Mouse (Mus musculus): ENCODE data around the gene BC051142. TPM values are rescaled to one million over a fixed set of nuclear protein-coding genes. Genes with fewer than 3 reads are reported as not detected.

BC051142 gene
- total and polyA plus RNA-seq, 2 experiments from 2014 or later = 5.5 to 9.0 TPM

GRCm38 (mm10) chr17:34383212-34383611 lies 15.4 kb upstream of the BC051142 start:
- no peak overlapping the region for H3K9ac ChIP-seq
- no peak overlapping the region for H3K4me3 ChIP-seq (ENCODE audit: low read depth, low read length)
- DNase-seq (no peak), ATAC-seq (no peak)
- no peaks in the 10 kb centered on the region for H3K4me1 ChIP-seq (ENCODE audit: insufficient read depth)
- no peak overlapping the region for H3K4me2 ChIP-seq (ENCODE audit: low read depth)
- peak; percentile 32; the same call in 1 of the 2 replicates for TF ChIP-seq CTCF (IDR thresholded peaks at IDR 0.05; ENCODE audit: low read depth)
- H3K27ac ChIP-seq (ENCODE audit: low read depth, low read length) = no peak overlapping the region
- H3K27me3 ChIP-seq (ENCODE audit: insufficient read depth, low read length) = no peaks in the 10 kb centered on the region
- no peaks in the 10 kb centered on the region for H3K36me3 ChIP-seq (ENCODE audit: insufficient read depth)
- 75% methylated on average over 7 of the region's 7 CpGs for WGBS
- H3K9me3 ChIP-seq (ENCODE audit: low read length) = no peaks in the 10 kb centered on the region

DNA sequence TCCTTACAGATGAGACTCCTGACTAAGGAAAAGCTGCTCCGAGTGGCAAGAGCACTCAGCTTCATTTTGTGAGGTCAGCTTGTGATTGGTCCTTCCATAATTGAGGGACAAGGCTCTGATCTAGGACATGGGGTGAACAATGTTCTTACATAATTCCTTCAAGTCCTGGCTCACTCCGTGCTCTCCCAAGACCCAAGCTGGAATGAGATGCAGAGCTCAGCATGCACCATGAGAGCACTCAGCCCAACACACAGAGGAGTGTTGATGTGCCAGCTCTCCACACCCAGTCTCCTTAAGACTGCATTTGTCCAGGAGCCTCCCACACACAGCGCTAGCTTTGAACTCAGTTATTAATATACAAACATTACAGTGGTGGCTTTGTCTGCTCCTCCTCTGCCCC lies 13.9 kb upstream of the BC051142 start:
- Histone ChIP-seq H3K27me3 (ENCODE audit: insufficient read depth, low read length) (no peaks in the 10 kb centered on the region), H3K9me3 (ENCODE audit: low read length) (no peaks in the 10 kb centered on the region), H3K36me3 (ENCODE audit: insufficient read depth) (no peaks in the 10 kb centered on the region), H3K4me2 (ENCODE audit: low read depth) (no peak overlapping the region), H3K9ac (no peak overlapping the region), H3K4me3 (ENCODE audit: low read depth, low read length) (no peak overlapping the region), H3K27ac (ENCODE audit: low read depth, low read length) (no peak overlapping the region), H3K4me1 (ENCODE audit: insufficient read depth) (no peaks in the 10 kb centered on the region)
- DNase-seq = no peak
- ATAC-seq = no peak
- 56% methylated on average over 3 of the region's 3 CpGs for WGBS
- no peak for TF ChIP-seq CTCF (IDR thresholded peaks at IDR 0.05; ENCODE audit: low read depth)

- WGBS = 71% methylated on average over 2 of the region's 2 CpGs
- no peaks in the 10 kb centered on the region for H3K36me3 ChIP-seq (ENCODE audit: insufficient read depth)
Observed at GRCm38 (mm10) chr17:34386656-34387055, 12.0 kb upstream of the BC051142 start.

DNA sequence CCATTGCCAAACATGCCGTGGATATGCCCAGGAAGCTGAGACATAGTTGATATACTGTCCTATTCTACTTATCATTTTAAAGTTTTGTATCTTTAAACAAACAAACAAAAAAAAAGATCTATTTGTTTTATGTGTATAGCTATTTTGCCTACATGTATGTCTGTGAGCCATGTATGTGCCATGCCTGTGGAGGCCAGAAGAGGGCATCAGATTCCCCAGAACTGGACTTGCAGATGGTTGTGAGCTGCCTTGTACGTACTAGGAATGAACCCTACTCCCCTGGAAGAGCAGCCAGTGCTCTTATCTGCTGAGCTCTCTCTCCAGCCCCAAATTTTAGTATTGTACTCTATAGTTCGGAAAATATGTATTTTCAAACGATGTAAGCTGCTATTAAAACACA lies 10.1 kb upstream of the BC051142 start:
- H3K9ac ChIP-seq = no peak overlapping the region
- H3K4me3 ChIP-seq (ENCODE audit: low read depth, low read length) = no peak overlapping the region
- no peaks in the 10 kb centered on the region for H3K9me3 ChIP-seq (ENCODE audit: low read length)
- TF ChIP-seq CTCF (IDR thresholded peaks at IDR 0.05; ENCODE audit: low read depth) = peak; percentile 70
- H3K4me2 ChIP-seq (ENCODE audit: low read depth) = no peak overlapping the region
- H3K4me1 ChIP-seq (ENCODE audit: insufficient read depth) = no peaks in the 10 kb centered on the region
- no peak overlapping the region for H3K27ac ChIP-seq (ENCODE audit: low read depth, low read length)
- ATAC-seq (no peak), DNase-seq (peak; percentile 48)
- no peaks in the 10 kb centered on the region for H3K36me3 ChIP-seq (ENCODE audit: insufficient read depth)
- no peaks in the 10 kb centered on the region for H3K27me3 ChIP-seq (ENCODE audit: insufficient read depth, low read length)
- 32% methylated on average over 4 of the region's 4 CpGs for whole genome bisulfite sequencing

More at GRCm38 (mm10) chr17:34386656-34387055, 12.0 kb upstream of the BC051142 start:
- Histone ChIP-seq H3K27me3 (ENCODE audit: insufficient read depth, low read length) (no peaks in the 10 kb centered on the region), H3K9ac (no peak overlapping the region), H3K4me1 (ENCODE audit: insufficient read depth) (no peaks in the 10 kb centered on the region), H3K9me3 (ENCODE audit: low read length) (no peaks in the 10 kb centered on the region), H3K27ac (ENCODE audit: low read depth, low read length) (no peak overlapping the region), H3K4me3 (ENCODE audit: low read depth, low read length) (no peak overlapping the region), H3K4me2 (ENCODE audit: low read depth) (no peak overlapping the region)
- DNase-seq (no peak), ATAC-seq (no peak)
- TF ChIP-seq CTCF (IDR thresholded peaks at IDR 0.05; ENCODE audit: low read depth) = no peak

DNA sequence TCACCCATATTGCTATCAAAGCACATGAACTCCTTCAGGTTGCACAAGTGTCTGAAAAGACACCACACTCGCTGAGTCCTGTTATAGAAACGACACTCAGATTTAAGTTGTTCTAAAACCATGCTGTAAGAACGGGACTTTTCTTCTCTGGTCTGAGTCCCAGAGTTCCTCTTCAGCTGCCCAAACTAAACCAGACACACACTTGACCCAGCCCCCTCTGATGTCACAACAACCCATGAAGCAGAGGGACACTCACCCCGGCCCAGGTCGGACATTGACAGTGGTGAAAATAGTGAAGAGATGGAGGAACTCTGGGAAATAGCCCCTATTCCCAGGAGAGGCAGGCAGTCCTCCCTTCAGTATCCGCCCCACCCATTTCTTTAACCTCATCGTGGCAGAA lies 7.1 kb upstream of the BC051142 start:
- H3K4me2 ChIP-seq (ENCODE audit: low read depth) = no peak overlapping the region
- no peaks in the 10 kb centered on the region for H3K4me1 ChIP-seq (ENCODE audit: insufficient read depth)
- no peaks in the 10 kb centered on the region for H3K27me3 ChIP-seq (ENCODE audit: insufficient read depth, low read length)
- H3K9me3 ChIP-seq (ENCODE audit: low read length) = no peaks in the 10 kb centered on the region
- no peak overlapping the region for H3K27ac ChIP-seq (ENCODE audit: low read depth, low read length)
- no peaks in the 10 kb centered on the region for H3K36me3 ChIP-seq (ENCODE audit: insufficient read depth)
- H3K4me3 ChIP-seq (ENCODE audit: low read depth, low read length) = no peak overlapping the region
- no peak for TF ChIP-seq CTCF (IDR thresholded peaks at IDR 0.05; ENCODE audit: low read depth)
- H3K9ac ChIP-seq = no peak overlapping the region
- WGBS = 77% methylated on average over 7 of the region's 7 CpGs
- DNase-seq (no peak), ATAC-seq (no peak)

DNA sequence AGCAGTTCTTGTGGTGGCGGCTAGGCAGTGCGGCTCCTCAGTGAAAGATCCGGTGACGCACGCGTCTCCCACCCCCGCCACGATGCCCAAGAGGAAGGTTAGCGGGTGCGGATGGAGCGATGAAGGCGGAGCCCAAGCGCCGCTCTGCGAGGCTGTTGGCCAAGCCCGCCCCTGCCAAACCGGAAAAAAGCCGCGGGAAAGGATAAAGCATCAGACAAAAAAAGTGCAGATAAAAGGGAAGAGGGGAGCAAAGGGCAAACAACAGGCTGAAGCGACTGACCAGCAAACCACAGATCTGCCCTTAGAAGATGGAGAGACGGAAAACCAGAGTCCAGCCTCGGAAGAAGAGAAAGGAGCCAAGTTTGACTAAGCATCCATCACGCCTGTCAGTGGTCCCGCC lies 6.3 kb upstream of the BC051142 start:
- Histone ChIP-seq H3K27ac (ENCODE audit: low read depth, low read length) (no peak overlapping the region), H3K4me2 (ENCODE audit: low read depth) (peak overlapping the region; percentile 71)
- peak; percentile 70 for ATAC-seq

DNA sequence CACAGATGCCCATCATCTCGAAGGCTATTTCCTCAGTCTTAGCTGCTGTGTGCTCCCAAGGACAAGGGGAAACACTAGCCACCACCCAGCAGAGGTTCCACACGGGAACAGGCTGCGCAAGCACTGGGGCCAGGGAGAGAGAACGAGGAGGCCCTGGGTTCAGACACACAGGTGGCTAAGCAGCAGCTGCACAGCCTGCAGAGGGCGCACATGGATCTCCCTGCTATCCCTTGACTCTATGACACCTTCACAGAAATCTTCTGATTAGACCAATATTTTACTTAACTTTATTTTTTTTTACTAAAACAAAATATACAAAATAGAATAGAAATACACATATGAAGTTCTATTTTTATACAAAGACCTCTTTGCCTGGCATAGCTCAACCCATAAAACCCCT lies 1.3 kb upstream of the BC051142 start:
- DNase-seq (no peak), ATAC-seq (no peak)
- H3K9me3 ChIP-seq (ENCODE audit: low read length) = no peaks in the 10 kb centered on the region
- TF ChIP-seq CTCF (IDR thresholded peaks at IDR 0.05; ENCODE audit: low read depth) = no peak
- no peak overlapping the region for H3K4me2 ChIP-seq (ENCODE audit: low read depth)
- H3K4me3 ChIP-seq (ENCODE audit: low read depth, low read length) = no peak overlapping the region
- no peak overlapping the region for H3K9ac ChIP-seq
- H3K27ac ChIP-seq (ENCODE audit: low read depth, low read length) = no peak overlapping the region
- WGBS = 65% methylated on average over 5 of the region's 5 CpGs
- 0 out of 2 replicates have a peak, but pooled peaks cover 3% of the 10 kb centered on the region for H3K4me1 ChIP-seq (ENCODE audit: insufficient read depth)
- no peaks in the 10 kb centered on the region for H3K27me3 ChIP-seq (ENCODE audit: insufficient read depth, low read length)
- H3K36me3 ChIP-seq (ENCODE audit: insufficient read depth) = no peaks in the 10 kb centered on the region

More for the DNA sequence above, 6.3 kb upstream of the BC051142 start:
- H3K4me3 ChIP-seq (ENCODE audit: low read depth, low read length) = peak overlapping the region; percentile 35
- peak overlapping the region; percentile 47 for H3K9ac ChIP-seq
- H3K4me1 ChIP-seq (ENCODE audit: insufficient read depth) = no peaks in the 10 kb centered on the region
- H3K27me3 ChIP-seq (ENCODE audit: insufficient read depth, low read length) = no peaks in the 10 kb centered on the region
- no peaks in the 10 kb centered on the region for H3K36me3 ChIP-seq (ENCODE audit: insufficient read depth)
- TF ChIP-seq CTCF (IDR thresholded peaks at IDR 0.05; ENCODE audit: low read depth) = no peak
- no peaks in the 10 kb centered on the region for H3K9me3 ChIP-seq (ENCODE audit: low read length)
- peak; percentile 48 for DNase-seq
- 5% methylated on average over 24 of the region's 24 CpGs for WGBS

All from forebrain, postnatal 0 days (tissue).